Mouse (Mus musculus) heart, embryonic 13.5 days (tissue): ENCODE results near the gene Strada. TPM values are rescaled to one million over a fixed set of nuclear protein-coding genes. Genes with fewer than 3 reads are reported as not detected.
"Not testable (repeated sequence)": the region's sequence is repeated elsewhere in the genome, so short reads cannot be mapped to it uniquely, and the experiment has no call there.

Experiments
- ATAC-seq: fragments of 200-750 bp; cut with Nextera tagmentation; 2 replicates; pipeline ENCODE4 v1.8.0; 2017; ENCODE audit warnings: moderate TSS enrichment; ENCODE audit not compliant: insufficient number of reproducible peaks, low FRiP score, low TSS enrichment; ENCODE audit errors: extremely low read depth
- H3K27ac ChIP-seq: fragments of 300-500 bp; sonication (generic); replicated peaks from 2 replicates; pipeline ENCODE4 v1.5.1; 2015; ENCODE audit warnings: moderate library complexity, mild to moderate bottlenecking, inconsistent platforms
- H3K27me3 ChIP-seq: fragments of 300-500 bp; sonication (generic); replicated peaks from 2 replicates; pipeline ENCODE4 v1.6.1; 2015; ENCODE audit warnings: mild to moderate bottlenecking, inconsistent platforms
- H3K36me3 ChIP-seq: fragments of 300-500 bp; sonication (generic); 2 replicates; pipeline ENCODE4 v1.6.1; 2015; ENCODE audit warnings: mild to moderate bottlenecking, inconsistent platforms
- H3K4me1 ChIP-seq: fragments of 300-500 bp; sonication (generic); 2 replicates; pipeline ENCODE4 v1.6.1; 2015; ENCODE audit warnings: inconsistent platforms
- H3K4me2 ChIP-seq: fragments of 300-500 bp; sonication (generic); 2 replicates; pipeline ENCODE4 v1.6.1; 2015; ENCODE audit warnings: inconsistent platforms, mild to moderate bottlenecking, moderate library complexity
- H3K4me3 ChIP-seq: fragments of 300-500 bp; sonication (generic); 2 replicates; pipeline ENCODE4 v1.5.1; 2015; ENCODE audit warnings: moderate library complexity, mild to moderate bottlenecking, inconsistent platforms
- H3K9ac ChIP-seq: fragments of 300-500 bp; sonication (generic); 2 replicates; pipeline ENCODE4 v1.6.1; 2015; ENCODE audit warnings: inconsistent platforms, mild to moderate bottlenecking, moderate library complexity
- H3K9me3 ChIP-seq: fragments of 300-500 bp; sonication (generic); 2 replicates; pipeline ENCODE4 v1.6.1; 2016; ENCODE audit warnings: inconsistent platforms
- WGBS: fragments of 180-500 bp; shearing (Covaris S2); methylation state at CpG from one replicate; pipeline ENCODE4 v1.1.7; 2015; ENCODE audit warnings: mixed read lengths; 5-methylcytosine and 5-hydroxymethylcytosine counted together
- polyA plus RNA-seq: library from polyadenylated mRNA; unstranded; fragments of >200 nt; fragmentation: Nextera tagmentation; extraction: Ambion mirVana; gene quantifications from 2 replicates; pipeline ENCODE4 v1.2.1, GENCODE M21; 2015

The Strada gene
- polyA plus RNA-seq, 1 experiment from 2014 or later: 18.9 TPM

DNA sequence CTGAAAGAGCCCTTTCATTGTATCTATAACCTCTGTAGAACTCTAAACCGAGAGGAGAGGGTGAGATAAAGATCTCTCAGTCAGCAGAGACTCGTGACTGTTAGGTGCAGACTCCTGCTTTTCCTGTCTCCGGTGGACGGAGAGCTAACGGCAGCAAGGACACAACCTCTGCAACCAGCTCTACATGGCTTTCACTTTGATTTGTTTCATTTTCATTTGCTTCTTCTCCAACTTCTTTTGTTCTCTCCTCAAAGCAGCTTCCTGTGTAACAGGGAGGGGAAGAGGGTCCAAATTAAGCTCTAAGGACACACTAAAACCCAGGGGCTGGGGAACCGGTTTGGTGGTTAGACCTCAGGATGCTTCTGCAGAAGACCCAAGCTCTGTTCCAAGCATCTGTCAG, 1.2 kb downstream of the Strada start:
- Histone ChIP-seq H3K27ac (0 out of 2 replicates have a peak overlapping the region, but pooled peaks have one; percentile 5), H3K36me3 (peaks cover 86% of the 10 kb centered on the region), H3K27me3 (no peaks in the 10 kb centered on the region), H3K9ac (no peak overlapping the region), H3K4me1 (peaks cover 8% of the 10 kb centered on the region), H3K4me3 (no peak overlapping the region), H3K9me3 (no peaks in the 10 kb centered on the region), H3K4me2 (no peak overlapping the region)
- no peak for ATAC-seq
- WGBS: 63% methylated on average over 6 of the region's 6 CpGs

- not testable (repeated sequence) for H3K27ac ChIP-seq, H3K4me2 ChIP-seq, H3K9ac ChIP-seq, H3K27me3 ChIP-seq, ATAC-seq, H3K4me3 ChIP-seq, H3K9me3 ChIP-seq
- whole genome bisulfite sequencing: 93% methylated on average over 7 of the region's 7 CpGs
- H3K4me1 ChIP-seq: peaks cover 14% of the 10 kb centered on the region
- H3K36me3 ChIP-seq: peaks cover 79% of the 10 kb centered on the region
These were observed 2.0 kb downstream of the Strada start for GRCm38 (mm10) chr11:106199997-106200396.

DNA sequence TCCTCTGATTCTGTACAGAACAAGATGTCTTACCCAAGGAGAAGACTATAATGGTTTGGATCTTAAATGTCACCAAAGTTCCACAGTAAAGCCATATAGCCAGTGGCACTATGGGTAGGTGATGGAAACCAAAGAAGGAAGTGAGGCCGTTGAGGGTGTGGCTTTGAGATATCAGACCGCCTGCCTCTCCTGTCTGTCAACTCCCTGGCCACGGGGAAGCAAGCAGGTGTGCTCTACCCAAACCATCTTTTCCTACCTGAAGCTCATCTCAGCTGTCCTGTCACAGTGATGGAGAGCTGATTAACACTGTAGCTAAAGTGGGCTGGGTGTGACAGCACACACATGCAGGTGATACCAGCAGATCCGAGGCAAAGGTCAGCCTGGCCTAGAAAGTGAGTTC, 3.7 kb downstream of the Strada start:
- no peak overlapping the region for H3K4me3 ChIP-seq
- peaks cover 25% of the 10 kb centered on the region for H3K4me1 ChIP-seq
- peaks cover 62% of the 10 kb centered on the region for H3K36me3 ChIP-seq
- H3K9ac ChIP-seq: no peak overlapping the region
- H3K4me2 ChIP-seq: no peak overlapping the region
- 76% methylated on average over 4 of the region's 4 CpGs for WGBS
- ATAC-seq: no peak
- H3K9me3 ChIP-seq: no peaks in the 10 kb centered on the region
- H3K27me3 ChIP-seq: no peaks in the 10 kb centered on the region
- no peak overlapping the region for H3K27ac ChIP-seq

DNA sequence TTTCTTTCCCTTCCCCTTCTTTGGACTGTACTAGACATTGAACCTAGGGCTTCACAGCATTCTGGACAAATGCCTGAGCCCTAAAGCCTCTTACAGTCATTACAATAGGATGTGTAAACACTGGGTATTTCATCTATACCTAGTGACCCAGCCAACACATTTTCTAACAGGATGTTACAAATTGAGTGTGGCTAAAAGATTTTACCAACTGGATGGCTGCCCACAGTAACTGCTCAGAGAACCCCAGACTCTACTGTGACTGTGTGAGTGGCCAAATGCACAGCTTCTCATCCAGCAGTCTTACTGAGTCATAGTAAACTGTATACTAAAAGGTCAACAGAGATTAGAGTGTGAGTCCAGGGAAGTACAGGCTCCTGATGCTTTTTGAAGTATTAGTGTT, 6.6 kb downstream of the Strada start:
- Histone ChIP-seq H3K27ac (peak overlapping the region; percentile 64), H3K27me3 (no peaks in the 10 kb centered on the region), H3K9me3 (no peaks in the 10 kb centered on the region), H3K36me3 (peaks cover 35% of the 10 kb centered on the region), H3K9ac (peak overlapping the region; percentile 37; the same call in 1 of the 2 replicates), H3K4me2 (no peak overlapping the region), H3K4me3 (no peak overlapping the region), H3K4me1 (peaks cover 33% of the 10 kb centered on the region)
- no peak for ATAC-seq

DNA sequence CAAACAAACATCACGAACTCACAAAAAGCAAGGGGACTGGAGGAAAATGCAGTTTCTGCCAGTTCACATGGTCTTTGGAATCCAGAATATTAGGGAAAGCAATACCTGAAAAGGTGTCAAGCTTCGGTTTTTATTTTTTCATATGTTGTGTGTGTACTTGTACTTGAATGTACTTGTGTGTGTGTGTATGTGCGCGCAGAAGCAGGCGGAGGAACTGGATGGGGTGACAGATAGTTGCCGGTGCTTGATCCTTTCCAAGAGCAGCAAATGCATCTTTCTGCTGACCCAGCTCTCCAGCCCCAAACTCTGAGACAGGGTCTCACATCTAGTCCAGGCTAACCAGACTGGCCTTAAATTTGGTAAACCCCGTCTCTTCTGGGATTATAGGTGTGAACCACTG, 7.1 kb downstream of the Strada start:
- Histone ChIP-seq H3K4me3 (no peak overlapping the region), H3K9me3 (no peaks in the 10 kb centered on the region), H3K36me3 (peaks cover 30% of the 10 kb centered on the region), H3K27ac (peak overlapping the region; percentile 64), H3K4me1 (peaks cover 33% of the 10 kb centered on the region), H3K27me3 (no peaks in the 10 kb centered on the region), H3K9ac (no peak overlapping the region), H3K4me2 (no peak overlapping the region)
- 89% methylated on average over 7 of the region's 7 CpGs for WGBS
- ATAC-seq: no peak

DNA sequence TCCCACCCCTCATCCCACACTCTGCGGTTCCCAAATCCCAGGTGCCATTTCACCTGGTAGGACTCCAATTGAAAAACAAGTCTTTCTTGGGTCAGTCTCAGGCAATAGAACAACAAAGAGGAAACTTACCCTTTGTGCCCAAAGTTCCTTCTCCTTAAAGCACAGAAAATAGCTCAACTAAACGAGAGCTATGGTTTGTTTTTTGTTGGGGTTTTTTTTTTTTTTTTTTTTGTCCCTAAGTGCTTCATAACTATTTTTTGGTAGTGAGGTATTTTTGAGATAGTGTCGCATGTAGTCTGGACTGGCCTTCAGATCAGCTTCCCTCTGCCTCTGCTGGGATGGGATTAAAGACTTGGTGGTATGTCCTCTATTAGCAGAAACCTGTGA, 7.8 kb downstream of the Strada start:
- H3K36me3 ChIP-seq: peaks cover 30% of the 10 kb centered on the region
- H3K27me3 ChIP-seq: no peaks in the 10 kb centered on the region
- H3K4me2 ChIP-seq: peak overlapping the region; percentile 89
- no peak for ATAC-seq
- peak overlapping the region; percentile 83 for H3K9ac ChIP-seq
- no peaks in the 10 kb centered on the region for H3K9me3 ChIP-seq
- H3K4me1 ChIP-seq: peaks cover 33% of the 10 kb centered on the region
- 24% methylated on average over 3 of the region's 3 CpGs for WGBS
- peak overlapping the region; percentile 67 for H3K4me3 ChIP-seq
- peak overlapping the region; percentile 84 for H3K27ac ChIP-seq

DNA sequence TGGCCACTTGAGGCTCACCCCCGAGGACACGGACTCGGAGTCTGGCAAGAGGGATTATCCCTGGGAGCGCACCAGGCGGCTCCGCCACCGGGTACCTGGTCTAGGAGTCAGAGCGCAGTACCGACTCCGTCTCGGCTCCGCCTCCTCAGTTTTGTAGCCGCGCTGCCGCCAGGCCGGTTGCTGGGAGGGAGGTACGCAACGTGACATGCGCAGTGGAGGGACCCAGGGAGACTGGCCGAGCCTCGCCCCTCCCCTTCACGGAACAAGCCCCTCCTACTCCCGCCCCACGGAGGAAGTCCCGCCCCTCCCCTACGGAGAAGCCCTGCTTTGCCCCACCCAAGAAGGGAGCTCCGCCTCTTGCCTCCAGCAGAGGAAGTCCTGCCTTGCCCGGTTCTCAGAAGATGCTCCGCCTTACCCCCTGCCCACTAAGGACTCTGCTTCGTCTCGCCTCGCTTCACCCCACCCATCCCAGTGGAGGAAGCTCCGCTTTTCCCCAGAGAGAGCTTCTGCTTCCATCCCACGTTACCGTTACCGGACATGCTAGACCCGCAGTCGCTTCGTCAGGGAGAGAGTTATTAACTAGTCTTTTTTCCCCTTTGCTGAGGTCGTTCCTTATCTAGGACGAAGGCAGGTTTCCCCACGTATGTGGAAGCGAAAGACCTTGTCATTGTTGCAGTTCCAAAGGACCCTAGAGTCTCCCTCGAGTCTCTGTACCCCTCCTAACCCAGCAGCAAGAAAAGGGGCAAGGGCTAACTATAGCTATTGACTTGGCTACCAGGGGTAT, 8.4 kb downstream of the Strada start:
- H3K27me3 ChIP-seq: no peaks in the 10 kb centered on the region
- peaks cover 25% of the 10 kb centered on the region for H3K36me3 ChIP-seq
- H3K27ac ChIP-seq: peak overlapping the region; percentile 84
- peak overlapping the region; percentile 83 for H3K9ac ChIP-seq
- ATAC-seq: peak; percentile 96
- WGBS: 3% methylated on average over 41 of the region's 44 CpGs
- no peaks in the 10 kb centered on the region for H3K9me3 ChIP-seq
- peak overlapping the region; percentile 89 for H3K4me2 ChIP-seq
- peaks cover 33% of the 10 kb centered on the region for H3K4me1 ChIP-seq
- peak overlapping the region; percentile 67 for H3K4me3 ChIP-seq

DNA sequence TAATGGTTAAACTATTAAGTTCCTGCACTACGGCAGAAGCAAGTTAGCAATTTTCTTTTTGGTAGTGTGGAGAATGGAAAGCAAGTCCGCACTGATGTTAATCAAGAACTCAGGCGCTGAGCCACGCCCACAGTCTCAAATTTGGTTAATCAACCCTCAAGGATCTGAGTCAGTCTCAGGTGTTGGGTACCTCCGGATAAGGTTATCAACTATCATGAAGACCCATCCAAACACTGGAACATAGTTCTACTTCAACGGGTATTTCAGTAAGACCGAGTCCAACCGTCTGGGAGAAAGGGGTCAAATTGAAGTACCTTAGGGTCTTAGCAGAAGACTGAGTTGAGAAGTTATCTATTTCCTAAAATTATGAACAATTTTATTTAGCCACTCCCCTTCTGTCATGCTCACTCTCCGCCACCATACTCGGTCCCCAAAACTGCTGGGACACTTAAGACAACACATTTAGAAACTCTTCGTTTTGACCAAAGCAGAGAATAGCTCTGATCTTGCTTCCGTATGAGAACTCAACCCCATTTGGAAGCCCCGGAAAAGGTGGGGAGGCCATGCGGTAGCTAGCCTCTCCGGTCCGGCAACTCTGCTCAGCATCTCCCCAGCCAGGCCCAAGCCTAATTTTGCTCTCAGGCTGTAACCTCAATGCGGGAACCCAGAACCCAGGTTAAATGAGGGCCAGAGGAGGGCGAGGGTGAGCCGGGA, 9.2 kb downstream of the Strada start:
- peak overlapping the region; percentile 89 for H3K4me2 ChIP-seq
- H3K9me3 ChIP-seq: no peaks in the 10 kb centered on the region
- H3K27ac ChIP-seq: peak overlapping the region; percentile 77
- peaks cover 17% of the 10 kb centered on the region for H3K36me3 ChIP-seq
- peak overlapping the region; percentile 67 for H3K4me3 ChIP-seq
- H3K9ac ChIP-seq: peak overlapping the region; percentile 83
- H3K27me3 ChIP-seq: no peaks in the 10 kb centered on the region
- no peak for ATAC-seq
- H3K4me1 ChIP-seq: peaks cover 33% of the 10 kb centered on the region
- 9% methylated on average over 19 of the region's 19 CpGs for WGBS

DNA sequence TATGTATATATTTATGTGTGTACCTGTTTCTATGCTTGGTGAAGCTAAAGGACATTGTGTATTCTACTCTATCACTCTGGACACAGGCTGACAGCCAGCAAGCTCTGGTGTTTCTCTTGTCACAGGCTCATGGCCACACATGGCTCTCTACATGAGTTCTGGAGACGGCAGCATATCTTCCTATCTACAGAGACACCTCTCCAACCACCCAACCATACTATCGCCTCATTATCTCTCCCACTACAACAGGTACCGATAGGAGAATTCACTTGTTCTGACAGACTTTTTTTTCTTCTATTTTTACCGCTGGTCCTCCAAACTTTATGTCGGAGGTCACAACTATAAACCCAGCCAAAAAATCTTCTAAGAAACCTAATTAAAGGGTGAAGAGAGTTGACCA, 9.7 kb downstream of the Strada start:
- Histone ChIP-seq H3K4me2 (peak overlapping the region; percentile 89), H3K36me3 (peaks cover 12% of the 10 kb centered on the region), H3K4me1 (peaks cover 33% of the 10 kb centered on the region), H3K4me3 (peak overlapping the region; percentile 67), H3K27ac (no peak overlapping the region), H3K27me3 (no peaks in the 10 kb centered on the region), H3K9me3 (no peaks in the 10 kb centered on the region), H3K9ac (peak overlapping the region; percentile 83; the same call in 1 of the 2 replicates)
- ATAC-seq: no peak
- WGBS: 58% methylated on average over 5 of the region's 5 CpGs

- H3K4me2 ChIP-seq: peak overlapping the region; percentile 89; the same call in 1 of the 2 replicates
- H3K36me3 ChIP-seq: peaks cover 8% of the 10 kb centered on the region
- no peak overlapping the region for H3K27ac ChIP-seq
- ATAC-seq: no peak
- H3K9ac ChIP-seq: no peak overlapping the region
- peaks cover 33% of the 10 kb centered on the region for H3K4me1 ChIP-seq
- WGBS: 95% methylated on average over 3 of the region's 3 CpGs
- no peaks in the 10 kb centered on the region for H3K27me3 ChIP-seq
- H3K4me3 ChIP-seq: no peak overlapping the region
- no peaks in the 10 kb centered on the region for H3K9me3 ChIP-seq
These were observed 10.3 kb downstream of the Strada start for GRCm38 (mm10) chr11:106191716-106192115.

- ATAC-seq: no peak
- Histone ChIP-seq H3K4me1 (peaks cover 5% of the 10 kb centered on the region), H3K9me3 (no peaks in the 10 kb centered on the region), H3K27me3 (no peaks in the 10 kb centered on the region), H3K4me3 (no peak overlapping the region), H3K27ac (no peak overlapping the region), H3K4me2 (no peak overlapping the region), H3K9ac (no peak overlapping the region), H3K36me3 (peaks cover 26% of the 10 kb centered on the region)
- WGBS: 81% methylated on average over 4 of the region's 4 CpGs
These were observed 14.6 kb downstream of the Strada start for GRCm38 (mm10) chr11:106187326-106187725.
